Mouse (Mus musculus): ENCODE measurements around the gene Gm15155.

- TF ChIP-seq CTCF (IDR thresholded peaks at IDR 0.05; ENCODE audit: low read depth, low read length): no peak
- TF ChIP-seq POLR2A (IDR thresholded peaks at IDR 0.05; ENCODE audit: insufficient read depth, low read length): no peak
- no peak for TF ChIP-seq EP300 (IDR thresholded peaks at IDR 0.05; ENCODE audit: insufficient read depth, low read depth, low read length)
These were observed 263.6 kb downstream of the Gm15155 start for GRCm38 (mm10) chrX:155888118-155888517.
